Mouse (Mus musculus): ENCODE data around the gene Emp3. TPM values are rescaled to one million over a fixed set of nuclear protein-coding genes. Genes with fewer than 3 reads are reported as not detected.
"Not testable (repeated sequence)": the region's sequence is repeated elsewhere in the genome, so short reads cannot be mapped to it uniquely, and the experiment has no call there.

The Emp3 gene
- total RNA-seq, 2 experiments from 2014 or later = 6.2 TPM

DNA sequence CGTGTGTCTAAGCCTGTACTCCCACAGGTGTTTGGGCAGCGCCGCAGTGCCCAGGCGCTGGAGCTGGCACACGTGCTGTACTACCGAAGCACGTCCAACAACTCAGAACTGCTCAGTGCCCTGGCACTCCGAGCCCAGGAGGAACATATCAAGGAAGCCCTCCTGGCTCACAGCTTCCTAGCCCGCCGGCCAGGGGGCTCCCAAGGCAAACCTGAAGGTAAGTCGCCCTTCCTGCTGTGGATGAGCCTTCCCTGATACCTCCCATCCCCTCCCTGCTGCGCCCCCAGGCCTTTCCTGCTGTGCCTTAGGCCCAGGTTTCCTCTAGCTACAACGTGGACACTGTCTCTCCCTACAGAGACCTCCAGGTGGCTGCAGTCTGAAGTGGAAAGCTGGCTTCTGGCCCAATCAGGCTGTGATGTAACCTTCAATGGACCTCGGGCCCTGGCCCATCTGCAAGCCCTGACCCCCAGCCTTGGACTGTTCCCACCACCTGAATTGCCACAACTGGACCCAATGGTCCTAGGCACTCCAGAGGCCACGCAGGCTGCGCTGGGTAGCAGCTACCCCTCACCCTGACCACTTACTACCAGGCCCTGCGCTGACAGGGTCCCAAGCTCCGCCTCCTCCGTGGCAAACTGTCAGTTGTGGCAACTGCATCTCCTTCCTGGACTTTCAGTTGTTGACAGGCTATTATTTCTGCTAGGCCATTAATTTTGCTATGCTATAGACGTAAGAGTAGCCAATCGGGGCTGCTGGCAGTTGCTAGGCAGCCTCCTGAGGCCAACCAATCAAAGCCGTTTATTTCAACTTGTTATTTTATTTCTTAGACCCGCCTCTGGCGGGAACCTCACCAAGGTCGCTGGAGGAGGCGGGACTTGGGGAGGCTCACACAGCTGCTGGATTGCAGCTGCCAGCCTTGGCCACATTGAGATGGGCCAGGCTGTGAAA is 4.9 kb downstream of the Emp3 start:
- DNase-seq (ENCODE audit: low spot score in 2 of 2) = peak; percentile 65 to 66

DNA sequence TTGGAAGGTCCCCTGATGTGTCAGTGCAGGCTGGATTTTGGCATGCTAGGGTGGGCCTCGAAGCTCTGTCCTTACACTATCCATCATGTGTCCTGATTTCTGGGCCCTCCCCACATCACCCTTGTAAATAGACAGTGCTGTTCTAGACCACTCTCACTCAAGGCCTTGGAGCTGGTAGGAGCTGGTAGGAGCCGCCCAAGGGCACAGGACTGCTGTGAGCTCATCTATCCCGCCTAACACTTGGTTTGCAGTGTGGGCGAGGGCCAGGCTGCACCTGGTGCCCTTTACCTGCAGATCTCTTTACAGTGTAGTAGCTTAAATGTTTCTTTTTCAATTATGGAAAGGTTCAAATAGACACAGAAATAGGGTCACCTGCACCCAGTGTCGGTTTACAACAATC is 6.2 kb downstream of the Emp3 start:
- DNase-seq (ENCODE audit: low spot score in 2 of 2) = no peak

DNA sequence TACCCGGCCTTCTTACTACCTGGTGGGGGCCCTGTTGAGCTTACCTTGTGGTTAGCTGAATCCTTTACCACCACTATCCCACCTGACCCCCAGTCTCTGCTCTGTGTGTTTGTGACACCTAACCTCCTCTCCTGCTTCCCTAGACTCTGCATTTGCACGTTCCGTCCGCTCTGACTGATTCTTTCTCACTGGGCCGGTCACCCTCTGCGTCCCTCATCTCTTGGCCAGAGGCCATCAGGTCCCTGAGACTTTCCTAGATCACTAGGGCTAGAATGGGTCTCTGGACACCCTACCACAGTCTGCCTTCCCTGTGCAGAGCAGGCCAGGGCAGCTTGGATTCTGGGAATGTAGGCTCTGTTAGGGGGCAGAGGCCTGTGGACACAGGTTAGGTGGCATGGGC is 7.1 kb downstream of the Emp3 start:
- no peak for DNase-seq (ENCODE audit: low spot score in 2 of 2)

DNA sequence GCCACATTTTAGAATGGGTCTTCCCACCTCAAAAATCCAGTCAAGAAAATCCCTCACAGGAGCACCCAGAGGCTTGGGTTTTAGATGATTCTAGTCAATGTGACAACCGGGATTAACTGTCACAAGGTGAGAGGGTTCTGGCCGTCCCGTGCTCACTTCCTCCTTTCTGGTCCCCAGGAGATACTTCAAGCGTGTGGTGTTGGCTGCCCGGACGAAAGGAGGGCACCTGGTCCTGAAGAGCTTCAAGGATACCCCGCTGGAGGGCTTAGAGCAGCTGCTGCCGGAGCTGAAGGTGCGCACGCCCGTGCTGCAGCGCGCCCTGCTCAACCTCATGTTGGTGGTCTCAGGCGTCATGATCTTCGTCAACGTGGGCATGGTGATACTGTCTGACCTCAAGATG is 12.1 kb downstream of the Emp3 start:
- no peak for DNase-seq (ENCODE audit: low spot score in 2 of 2)

DNA sequence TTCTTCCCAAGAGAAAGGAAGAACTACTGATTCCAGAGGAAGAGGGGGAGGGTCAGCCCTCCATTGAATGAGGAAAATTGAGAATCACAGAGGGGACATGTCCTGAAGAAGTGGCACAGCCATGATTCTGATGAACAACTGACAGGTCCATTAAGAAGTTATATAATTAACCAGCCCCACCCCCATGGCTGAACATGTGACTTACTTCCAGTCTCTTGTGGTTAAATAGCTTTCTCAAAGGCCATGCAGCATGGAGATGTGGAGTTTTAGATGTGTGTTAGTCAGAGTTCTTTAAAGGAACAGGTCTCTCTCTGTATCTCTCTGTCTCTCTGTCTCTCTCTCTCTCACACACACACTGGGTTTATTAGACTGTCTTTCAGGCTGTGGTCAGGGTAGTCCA is 12.8 kb downstream of the Emp3 start:
- no peak for DNase-seq (ENCODE audit: low spot score in 2 of 2)

DNA sequence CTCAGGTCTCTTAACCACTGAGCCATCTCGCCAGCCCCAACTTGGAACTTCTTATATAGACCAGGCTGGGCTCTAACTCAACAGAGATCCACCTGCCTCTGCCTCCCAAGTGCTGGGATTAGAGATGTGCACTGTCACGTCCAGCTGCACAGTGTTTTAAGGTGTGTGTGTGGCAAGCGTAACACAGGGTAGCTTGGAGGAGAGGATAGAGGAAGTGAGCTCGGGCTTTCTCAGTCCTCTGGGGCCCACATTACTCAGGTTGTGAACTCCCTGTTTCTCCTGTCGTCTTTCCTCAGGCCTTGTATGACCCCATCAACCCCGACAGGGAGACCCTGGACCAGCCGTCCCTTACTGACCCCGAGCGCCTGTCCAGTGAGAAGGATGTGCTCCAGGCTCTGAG is 14.6 kb downstream of the Emp3 start:
- DNase-seq (ENCODE audit: low spot score in 2 of 2) = no peak

DNA sequence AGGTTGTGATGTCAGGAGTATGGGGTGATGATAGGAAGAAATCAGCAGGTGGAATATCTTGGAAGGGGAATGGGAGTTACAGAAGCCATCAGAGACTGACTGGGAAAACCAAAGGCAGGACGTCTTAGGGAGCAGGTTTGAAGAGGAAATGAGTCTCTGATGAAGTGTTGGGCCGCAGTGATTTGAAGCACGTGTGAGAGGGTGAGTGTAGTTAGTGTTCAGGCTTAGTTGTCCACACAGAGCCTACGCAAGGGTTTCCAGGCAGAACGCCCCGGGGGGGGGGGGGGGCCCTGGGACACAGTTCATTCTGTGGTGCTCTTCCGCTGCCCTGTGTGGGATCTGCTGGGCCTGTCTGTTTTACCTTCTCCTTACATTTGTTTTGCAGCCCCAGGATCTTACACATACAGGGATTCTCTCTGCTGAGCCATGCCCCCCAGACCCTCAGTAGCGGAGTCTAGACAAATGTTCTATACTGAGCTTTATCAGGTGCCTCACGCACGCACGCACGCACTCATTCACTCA is 18.7 kb downstream of the Emp3 start:
- no peak for DNase-seq (ENCODE audit: low spot score in 2 of 2)

DNA sequence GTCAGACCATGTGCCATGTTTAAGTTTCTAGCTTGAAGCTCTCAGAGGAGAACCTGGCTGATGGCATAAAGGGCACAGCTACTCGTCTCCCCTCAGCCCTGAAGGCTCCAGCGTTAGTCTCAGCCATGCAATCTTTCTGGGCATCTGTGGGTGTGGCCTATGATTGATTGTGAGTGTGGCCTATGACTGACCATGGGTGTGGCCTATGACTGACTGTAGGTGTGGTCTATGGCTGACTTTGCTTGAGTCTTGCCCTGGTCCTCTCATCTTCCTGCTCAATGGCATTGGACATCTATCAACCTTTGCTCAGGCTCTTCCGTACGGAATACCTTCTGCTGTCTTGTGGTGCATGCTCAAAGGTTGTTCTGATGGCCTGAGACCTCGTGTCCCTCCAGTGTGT is 19.6 kb downstream of the Emp3 start:
- DNase-seq (ENCODE audit: low spot score in 2 of 2) = no peak

DNA sequence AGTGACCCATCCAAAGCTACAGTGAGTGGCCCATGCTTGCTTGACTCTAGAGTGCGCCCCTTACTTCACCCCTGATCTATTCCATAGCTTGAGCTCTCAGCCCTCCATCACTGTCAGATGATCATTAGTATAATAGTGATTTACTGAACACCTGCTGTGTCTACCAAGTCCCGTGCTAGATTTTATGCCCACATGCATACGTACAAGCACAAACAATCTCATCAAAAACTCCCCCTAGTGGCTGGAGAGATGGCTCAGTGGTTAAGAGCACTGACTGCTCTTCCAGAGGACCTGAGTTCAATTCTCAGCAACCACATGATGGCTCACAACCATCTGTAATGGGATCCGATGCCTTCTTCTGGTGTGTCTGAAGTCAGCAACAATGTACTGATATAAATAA is 23.1 kb downstream of the Emp3 start:
- DNase-seq (ENCODE audit: low spot score in 2 of 2) = not testable (repeated sequence)

DNA sequence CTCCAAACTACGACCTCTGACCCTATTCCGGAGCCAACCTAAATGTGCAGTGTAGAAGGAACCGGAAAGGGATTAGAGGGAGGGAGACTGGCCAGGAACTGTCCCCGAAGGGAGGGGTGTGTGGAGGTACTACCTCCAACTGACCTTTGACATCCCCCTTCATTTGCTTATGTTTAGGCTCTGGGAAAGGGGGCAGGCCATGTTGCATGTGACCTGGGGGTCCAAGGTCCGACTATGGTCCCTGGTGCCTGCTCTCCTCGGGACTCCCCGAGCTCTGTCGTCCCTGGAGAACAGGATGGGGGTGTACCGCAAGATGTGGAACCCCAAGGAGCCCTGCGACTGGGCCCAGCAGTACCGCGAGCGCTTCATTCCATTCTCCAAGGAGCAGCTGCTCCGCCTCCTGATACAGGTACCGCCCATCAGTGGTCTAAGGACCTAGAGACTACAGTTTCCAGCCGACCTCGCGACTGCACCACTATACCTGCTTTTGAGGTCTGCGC is 23.9 kb downstream of the Emp3 start:
- DNase-seq (ENCODE audit: low spot score in 2 of 2) = peak; percentile 52 to 64

DNA sequence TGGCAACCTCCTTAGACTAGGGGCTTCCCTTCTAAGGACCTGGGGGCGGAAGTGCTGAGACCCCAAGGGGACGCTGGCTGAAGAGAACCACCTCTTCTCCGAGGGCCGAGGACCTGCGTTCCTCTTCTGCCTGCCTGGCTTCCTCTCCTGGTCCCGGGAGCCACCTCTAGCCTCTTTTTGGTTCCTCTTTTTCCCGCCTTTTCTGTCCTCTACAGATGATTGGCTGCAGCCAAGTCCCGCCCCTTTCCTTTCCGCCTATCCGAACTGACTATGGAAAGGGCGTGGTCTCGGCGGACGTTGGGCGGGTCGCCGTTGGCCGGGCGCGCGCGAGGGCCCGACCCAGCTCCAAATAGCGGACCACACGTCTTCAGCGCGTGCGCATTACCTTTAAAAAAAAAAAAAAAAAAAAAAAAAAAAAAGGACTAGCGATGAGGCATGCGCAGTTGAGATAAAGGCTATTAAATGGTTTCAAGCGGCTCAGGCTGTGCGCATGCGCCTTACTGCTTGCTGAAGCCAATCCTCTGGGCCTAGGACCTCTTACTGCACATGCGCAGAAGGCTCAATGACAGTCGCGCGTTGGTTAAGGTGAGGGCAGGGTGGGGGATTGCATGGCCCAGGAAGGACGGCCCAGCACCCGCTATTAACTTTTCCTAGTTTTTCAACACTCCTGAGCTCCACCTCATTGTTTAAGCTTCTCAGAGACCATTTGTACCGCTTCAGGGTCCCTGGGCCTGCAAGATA is 24.5 kb downstream of the Emp3 start, which contains the start of the genes Syngr4 and Tmem143:
Gene Syngr4 (minus strand): TSS at position 198 of the 741 bp plus-strand sequence.
Gene Tmem143 (plus strand): TSS at position 425 of the 741 bp plus-strand sequence.
- DNase-seq (ENCODE audit: low spot score in 2 of 2) = peak; percentile 95 to 96

DNA sequence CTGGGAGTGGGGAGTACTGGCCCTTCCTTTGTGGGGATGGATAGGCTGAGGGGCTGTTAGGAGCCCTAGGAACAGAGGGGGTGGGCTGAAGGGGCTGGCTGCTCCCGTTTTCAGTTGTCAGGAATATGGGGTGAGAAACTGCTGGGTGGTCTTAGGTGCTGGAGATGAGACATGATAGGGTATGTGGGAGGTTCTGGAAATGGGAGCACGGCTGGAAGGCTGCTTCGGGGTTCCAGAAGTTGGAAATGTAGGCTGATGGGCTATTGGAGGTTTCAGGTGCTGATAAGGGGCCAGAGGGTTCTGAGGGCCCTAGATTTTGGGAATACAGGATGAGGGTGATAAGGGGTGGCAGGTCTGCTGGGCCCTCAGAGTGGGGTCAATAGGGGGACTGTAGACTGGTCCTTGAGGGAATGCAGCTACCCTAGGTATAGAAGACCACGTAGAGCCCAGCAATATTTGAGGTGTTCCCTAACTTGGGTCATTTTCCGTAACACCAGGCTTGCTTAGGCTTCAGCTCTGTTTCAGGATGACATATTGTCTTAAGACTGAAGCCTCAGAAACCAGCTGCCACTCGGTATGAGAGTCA is 25.2 kb downstream of the Emp3 start:
- no peak for DNase-seq (ENCODE audit: low spot score in 2 of 2)

DNA sequence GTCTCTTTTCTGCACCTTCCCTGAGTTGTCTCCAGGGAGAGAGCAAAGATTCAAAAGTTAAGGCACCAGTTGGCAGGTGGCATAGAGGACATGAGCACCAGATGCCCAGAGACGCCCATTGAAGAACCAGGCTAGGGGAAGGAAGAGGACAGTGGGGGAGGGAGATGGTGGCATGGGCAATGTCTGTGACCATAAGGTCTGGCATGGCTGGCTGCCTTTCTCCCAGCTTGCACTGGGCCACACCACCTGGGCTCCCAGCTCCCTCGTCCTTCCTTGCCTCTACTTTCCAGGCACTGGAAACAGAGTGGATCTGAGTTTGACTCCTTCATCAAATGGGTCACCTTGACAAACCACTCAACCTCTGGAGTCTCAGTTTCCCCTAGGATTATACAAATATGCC is 28.6 kb downstream of the Emp3 start:
- no peak for DNase-seq (ENCODE audit: low spot score in 2 of 2)

DNA sequence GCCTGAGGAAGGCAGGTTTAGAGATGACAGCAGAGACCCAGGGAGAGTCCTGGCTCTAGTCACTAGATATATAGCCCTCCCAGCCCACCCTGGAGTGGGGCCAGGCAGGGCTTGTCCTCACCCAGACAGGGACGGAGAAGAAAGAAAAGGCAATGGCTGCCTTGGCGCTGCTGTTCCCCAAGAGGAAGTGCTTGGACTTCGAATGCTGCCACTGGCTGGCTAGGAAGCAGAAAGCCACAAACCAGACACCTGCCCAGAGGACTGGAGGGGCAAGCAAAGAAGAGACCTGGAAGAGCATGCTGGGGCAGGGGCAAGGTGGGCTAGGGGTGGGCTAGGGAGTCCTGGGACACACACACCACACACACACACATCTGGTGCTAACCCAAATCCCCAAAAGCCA is 34.0 kb downstream of the Emp3 start:
- DNase-seq (ENCODE audit: low spot score in 2 of 2) = no peak

DNA sequence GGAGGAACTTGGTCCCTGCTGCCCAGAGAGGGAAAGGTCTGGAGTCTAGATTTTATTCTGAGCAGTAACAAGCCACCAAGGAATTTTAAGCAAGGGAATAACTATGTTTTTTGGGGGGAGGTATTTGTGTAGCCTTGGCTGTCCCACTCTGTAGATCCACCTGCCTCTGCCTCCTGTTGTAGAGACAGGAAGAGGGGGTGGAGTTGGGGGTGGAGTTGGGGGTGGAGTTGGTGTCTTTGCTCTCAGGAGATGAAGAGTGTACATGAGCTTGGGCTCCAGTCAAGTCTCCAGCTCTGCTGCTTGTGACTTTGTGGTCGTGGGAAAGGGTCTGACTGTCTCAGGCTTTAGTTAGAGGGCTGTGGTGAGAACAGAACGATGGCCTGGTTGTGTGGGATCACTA is 40.2 kb downstream of the Emp3 start:
- no peak for DNase-seq (ENCODE audit: low spot score in 2 of 2)

DNA sequence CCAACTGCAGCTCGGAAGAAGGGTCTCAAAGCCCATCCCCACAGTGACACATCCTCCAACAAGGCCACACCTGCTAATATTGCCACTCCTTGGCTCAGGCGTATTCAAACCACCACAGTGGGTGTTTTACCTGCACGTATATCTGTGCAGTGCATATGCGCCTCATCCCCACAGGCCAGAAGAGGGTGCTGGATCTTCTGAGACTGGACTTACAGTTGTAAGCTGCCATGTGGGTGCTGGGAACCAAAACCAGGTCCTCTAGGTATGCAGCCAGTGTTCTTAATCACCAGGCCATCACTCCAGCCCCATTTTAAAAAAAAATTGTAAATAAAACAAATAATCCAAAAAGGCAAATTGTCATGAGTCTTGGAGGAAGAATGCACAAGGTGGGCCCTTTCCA is 40.7 kb downstream of the Emp3 start:
- no peak for DNase-seq (ENCODE audit: low spot score in 2 of 2)

DNA sequence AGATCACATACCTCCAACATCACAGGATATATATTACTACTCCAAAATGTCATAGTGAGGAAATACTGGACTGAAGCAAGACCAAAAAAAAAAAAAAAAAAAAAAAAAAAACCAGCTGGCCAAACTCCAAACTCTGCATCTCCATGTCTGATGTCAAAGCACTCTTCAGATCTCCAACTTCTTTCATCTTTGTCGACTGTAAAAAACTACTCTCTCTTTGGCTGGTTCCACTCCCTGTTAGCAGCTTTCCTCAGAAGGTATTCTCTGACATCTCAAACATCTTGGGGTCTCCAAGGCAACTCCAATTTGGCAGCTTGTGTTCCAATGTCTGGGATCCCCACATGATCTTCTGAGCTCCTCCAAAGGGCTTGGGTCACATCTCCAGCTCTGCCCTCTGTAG is 42.9 kb downstream of the Emp3 start, which contains the start of gene Grin2d:
Gene Grin2d (minus strand): TSS at position 101 of the 400 bp plus-strand sequence.
- DNase-seq (ENCODE audit: low spot score in 2 of 2) = not testable (repeated sequence)

DNA sequence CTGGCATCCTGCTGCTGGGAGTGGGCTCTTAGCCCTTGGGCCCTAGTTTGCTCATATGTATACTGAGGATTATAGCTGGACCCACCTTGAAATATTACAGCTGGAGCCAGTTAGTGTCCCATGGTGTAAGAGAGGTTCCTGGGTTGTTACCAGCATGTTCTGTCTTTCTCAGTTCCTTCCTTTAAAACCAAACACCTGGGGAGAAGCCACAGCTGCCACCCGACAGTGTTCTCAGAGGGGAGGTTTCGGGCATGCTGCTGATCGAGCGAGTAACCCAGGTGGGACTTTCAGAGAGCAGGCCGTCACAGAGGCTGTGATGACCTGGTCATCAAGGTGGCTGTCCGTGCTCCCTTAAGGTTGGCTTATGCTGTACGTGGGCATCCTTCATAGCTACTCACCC is 44.3 kb downstream of the Emp3 start:
- DNase-seq (ENCODE audit: low spot score in 2 of 2) = no peak

DNA sequence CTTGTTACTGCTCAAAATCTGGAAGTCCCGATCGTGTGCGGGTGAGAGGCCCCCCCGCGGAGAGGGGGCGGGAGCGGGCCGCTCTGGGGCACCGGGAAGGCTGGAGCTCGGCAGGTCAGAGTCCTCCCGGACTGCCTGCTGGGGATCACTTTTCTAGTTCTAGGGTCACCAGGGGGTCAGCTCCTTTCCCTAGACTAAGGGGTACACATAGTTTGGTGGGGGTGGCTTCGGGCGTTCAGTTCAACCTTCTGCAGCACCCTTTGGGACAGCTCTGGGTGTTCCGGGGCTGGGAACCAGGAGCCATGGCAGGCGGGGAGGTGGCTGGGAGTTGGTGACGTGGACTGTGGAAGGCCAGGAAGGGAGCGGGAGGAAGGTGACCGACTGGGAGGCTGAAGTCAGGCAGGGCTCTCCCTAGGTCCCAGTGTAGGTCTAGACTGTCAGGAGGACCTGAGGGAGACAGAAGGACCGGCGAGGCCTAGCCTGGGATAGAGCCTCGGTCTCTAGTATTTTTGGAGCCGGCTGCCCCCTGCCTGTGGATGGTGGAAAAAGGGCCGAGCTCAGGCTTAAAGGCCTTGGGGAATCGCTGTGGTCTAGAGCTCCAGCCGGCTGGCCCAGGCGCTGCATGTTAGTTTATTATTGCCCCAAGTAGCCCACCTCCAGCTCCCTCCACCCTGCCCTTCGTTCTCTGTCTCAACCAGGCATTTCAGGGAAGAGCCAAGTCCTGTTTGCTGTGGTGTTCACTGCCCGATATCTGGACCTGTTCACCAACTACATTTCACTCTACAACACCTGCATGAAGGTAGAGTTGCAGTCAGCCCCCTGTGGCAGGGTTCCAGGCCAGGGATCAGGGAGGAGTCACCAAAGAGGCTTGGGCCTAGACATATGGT is 47.9 kb downstream of the Emp3 start:
- DNase-seq (ENCODE audit: low spot score in 2 of 2) = peak; percentile 66 to 72

DNA sequence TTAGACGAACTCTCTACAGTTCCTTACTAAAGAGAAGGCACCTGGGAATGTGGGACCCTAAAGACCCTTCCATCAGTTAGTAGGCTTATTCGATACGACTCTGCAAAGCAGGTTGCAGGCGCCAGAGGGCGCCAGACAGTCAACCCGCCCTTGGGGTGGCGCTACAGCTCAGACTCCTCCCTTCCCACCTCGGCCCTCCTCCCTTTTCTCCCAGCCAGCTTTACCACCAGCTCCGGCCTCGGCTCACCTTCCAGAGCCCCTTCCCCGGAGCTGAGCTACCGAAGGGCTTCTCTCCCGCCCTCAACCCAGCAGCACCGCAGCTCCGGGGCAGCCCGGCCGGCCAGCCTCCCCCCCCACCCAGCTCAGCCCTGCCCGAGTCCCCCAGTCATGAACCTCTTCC is 48.6 kb downstream of the Emp3 start, which contains the start of gene Kdelr1:
Gene Kdelr1 (plus strand): TSS at position 149 of the 400 bp plus-strand sequence.
- peak; percentile 95 for DNase-seq (ENCODE audit: low spot score in 2 of 2)
